Mouse (Mus musculus) cerebellum, adult 2 months (tissue): ENCODE results near the gene Ptges2. TPM values are rescaled to one million over a fixed set of nuclear protein-coding genes. Genes with fewer than 3 reads are reported as not detected.

Experiments used
- DNase-seq, 2 experiments: peaks; one replicate each; pipeline ENCODE4 v3.0.0; 2021
- H3K27ac ChIP-seq: fragments of 200-500 bp; 2 replicates; pipeline ENCODE4 v1.5.1; 2012; ENCODE audit warnings: low read length, control low read depth, inconsistent platforms; ENCODE audit not compliant: insufficient read depth
- H3K27me3 ChIP-seq: fragments of 200-500 bp; 2 replicates; pipeline ENCODE4 v1.6.1; 2012; ENCODE audit warnings: inconsistent platforms, mild to moderate bottlenecking, low read length, moderate library complexity; ENCODE audit not compliant: control insufficient read depth, insufficient read depth
- H3K4me1 ChIP-seq: fragments of 200-500 bp; 2 replicates; pipeline ENCODE4 v1.6.1; 2011; ENCODE audit warnings: low read length; ENCODE audit not compliant: control insufficient read depth, insufficient read depth
- H3K4me3 ChIP-seq: fragments of 200-500 bp; replicated peaks from 2 replicates; pipeline ENCODE3; 2011; ENCODE audit warnings: mild to moderate bottlenecking, low read depth, low read length, control low read depth; ENCODE audit not compliant: insufficient read depth
- CTCF ChIP-seq: fragments of 200-500 bp; IDR thresholded peaks from 2 replicates; pipeline ENCODE4 v1.5.1; 2011; ENCODE audit warnings: low read depth, mild to moderate bottlenecking, control low read depth, low read length, moderate library complexity, borderline replicate concordance; ENCODE audit not compliant: insufficient read depth
- POLR2A ChIP-seq: fragments of 200-500 bp; IDR thresholded peaks from 2 replicates; pipeline ENCODE4 v1.6.1; 2011; ENCODE audit warnings: low read length, control low read depth, borderline replicate concordance; ENCODE audit not compliant: insufficient read depth
- WGBS: fragments of 180-500 bp; shearing (Covaris S2); methylation state at CpG from one replicate; pipeline ENCODE4 v1.1.7; 2018; 5-methylcytosine and 5-hydroxymethylcytosine counted together
- polyA plus RNA-seq: library from polyadenylated mRNA; depleted of rRNA; stranded (reverse); fragments of >200 nt; gene quantifications from 2 replicates; pipeline ENCODE4 v1.2.3, GENCODE M21; 2012

Ptges2 gene
- polyA plus RNA-seq, 1 experiment = 60.9 TPM

DNA sequence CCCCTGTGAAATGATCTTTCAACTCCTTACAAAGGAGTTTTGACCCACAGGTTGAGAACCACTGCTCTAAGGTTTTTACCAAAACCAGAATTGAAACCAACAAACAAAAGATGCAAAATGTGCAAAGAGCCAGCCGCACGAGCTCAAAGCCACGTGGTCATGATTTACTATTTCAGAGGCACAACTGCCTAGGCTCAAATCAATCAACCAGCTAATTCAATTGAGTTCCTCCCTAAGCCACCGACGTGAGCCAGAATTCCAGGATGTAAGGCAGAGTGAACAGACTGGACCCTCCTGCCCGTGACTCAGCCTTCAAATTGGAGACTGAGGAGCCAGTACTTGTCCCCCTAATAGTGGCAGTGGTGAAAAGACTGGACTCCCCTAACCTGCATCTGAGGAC lies 43.5 kb downstream of the Ptges2 start:
- Histone ChIP-seq H3K27ac (no peak overlapping the region), H3K27me3 (no peaks in the 10 kb centered on the region), H3K4me1 (peaks cover 4% of the 10 kb centered on the region), H3K4me3 (no peak overlapping the region)
- 51% methylated on average over 6 of the region's 6 CpGs for WGBS
- no peak for DNase-seq
- no peak for TF ChIP-seq POLR2A
- TF ChIP-seq CTCF = no peak

DNA sequence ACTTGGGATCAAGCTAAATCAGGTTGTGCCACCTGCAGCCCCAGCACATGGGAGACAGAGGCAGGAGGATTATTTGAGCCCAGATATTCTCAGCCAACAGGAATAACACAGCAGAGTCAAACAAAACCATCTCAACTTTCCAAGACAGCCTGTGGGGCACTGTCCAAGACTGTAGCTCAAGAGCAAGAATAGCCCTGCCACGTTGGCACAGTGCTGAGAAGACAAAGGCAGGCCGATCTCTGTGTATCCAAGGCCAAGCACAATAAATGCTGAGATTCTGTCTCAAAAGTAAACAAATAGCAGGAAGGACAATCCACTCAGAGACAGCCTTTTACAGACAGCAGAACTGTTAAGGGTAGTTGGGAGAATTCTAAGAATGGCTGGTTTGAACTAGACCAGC lies 44.5 kb downstream of the Ptges2 start:
- WGBS = 30% methylated on average over 2 of the region's 2 CpGs
- Histone ChIP-seq H3K4me3 (no peak overlapping the region), H3K4me1 (peaks cover 4% of the 10 kb centered on the region), H3K27me3 (no peaks in the 10 kb centered on the region), H3K27ac (no peak overlapping the region)
- DNase-seq = no peak
- TF ChIP-seq POLR2A (no peak), CTCF (no peak)

GRCm38 (mm10) chr2:32440632-32441031 lies 44.9 kb downstream of the Ptges2 start:
- Histone ChIP-seq H3K27me3 (no peaks in the 10 kb centered on the region), H3K27ac (no peak overlapping the region), H3K4me3 (no peak overlapping the region), H3K4me1 (peaks cover 4% of the 10 kb centered on the region)
- WGBS = 39% methylated on average over 1 of the region's 1 CpGs
- TF ChIP-seq POLR2A (no peak), CTCF (no peak)
- no peak for DNase-seq

DNA sequence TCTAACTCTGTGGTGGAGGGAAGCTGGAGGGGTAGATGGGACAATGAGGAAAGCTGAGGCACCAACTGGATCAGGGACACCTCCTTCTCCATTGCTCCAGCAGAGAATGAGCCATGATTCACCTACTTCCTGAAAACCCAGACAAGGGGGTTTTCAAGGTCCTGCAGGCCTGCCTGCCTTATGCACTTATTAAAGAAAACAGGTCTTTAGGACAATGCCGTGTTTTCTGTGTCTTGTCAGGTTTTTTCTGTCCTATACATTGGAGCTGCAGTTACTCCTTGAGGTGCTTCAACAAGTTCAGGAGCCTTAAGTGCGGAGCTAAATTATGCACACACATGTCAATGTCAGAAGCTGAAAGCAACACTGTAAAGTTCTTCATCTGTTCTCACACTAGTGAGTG lies 45.9 kb downstream of the Ptges2 start:
- DNase-seq = no peak
- no peak overlapping the region for H3K4me3 ChIP-seq
- H3K4me1 ChIP-seq = peaks cover 4% of the 10 kb centered on the region
- no peak overlapping the region for H3K27ac ChIP-seq
- no peaks in the 10 kb centered on the region for H3K27me3 ChIP-seq
- 97% methylated on average over 2 of the region's 2 CpGs for WGBS
- TF ChIP-seq POLR2A = no peak
- TF ChIP-seq CTCF = no peak

- whole genome bisulfite sequencing = 89% methylated on average over 1 of the region's 1 CpGs
- H3K4me3 ChIP-seq = no peak overlapping the region
- H3K4me1 ChIP-seq = peaks cover 4% of the 10 kb centered on the region; the same call in 1 of the 2 replicates
- no peaks in the 10 kb centered on the region for H3K27me3 ChIP-seq
- no peak for TF ChIP-seq CTCF
- TF ChIP-seq POLR2A = no peak
- DNase-seq = no peak
- H3K27ac ChIP-seq = no peak overlapping the region
These were observed 49.8 kb downstream of the Ptges2 start for GRCm38 (mm10) chr2:32445535-32445934.

DNA sequence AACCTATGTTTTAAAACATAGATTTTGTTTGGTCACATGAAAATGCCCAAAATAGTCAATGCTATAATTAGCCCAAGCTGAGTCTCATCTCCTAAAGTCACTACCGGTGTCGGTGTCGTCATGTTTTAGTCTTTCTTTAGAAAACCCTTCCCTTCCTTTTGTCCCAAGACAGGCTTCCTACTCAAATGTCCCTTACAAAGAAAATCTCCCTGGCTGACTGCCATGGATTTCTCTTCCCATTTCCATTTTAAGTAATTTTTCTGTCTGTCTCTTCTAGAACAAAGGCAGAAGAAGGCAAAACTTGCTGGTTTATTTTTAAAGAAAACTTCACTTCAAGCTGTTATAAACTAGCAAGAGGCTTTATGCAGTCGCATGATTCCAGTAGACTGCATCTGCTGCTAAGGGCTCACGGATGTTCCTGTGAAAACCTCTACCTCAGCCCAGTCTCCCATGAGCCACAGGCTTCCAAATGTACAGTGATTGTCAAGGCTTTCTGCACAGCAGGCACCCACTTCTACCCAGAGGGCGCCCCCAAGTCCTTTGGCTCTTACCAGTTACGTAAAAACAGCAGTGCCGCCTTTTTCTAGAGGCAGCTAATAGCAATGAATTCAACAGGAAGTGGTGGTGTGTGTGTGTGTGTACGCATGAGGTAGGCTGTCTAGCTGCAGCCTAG lies 51.7 kb downstream of the Ptges2 start:
- no peak for TF ChIP-seq CTCF
- TF ChIP-seq POLR2A = no peak
- DNase-seq = no peak
- no peak overlapping the region; the same call in 1 of the 2 replicates for H3K27ac ChIP-seq
- peaks cover 5% of the 10 kb centered on the region; the same call in 1 of the 2 replicates for H3K4me1 ChIP-seq
- no peaks in the 10 kb centered on the region for H3K27me3 ChIP-seq
- WGBS = 56% methylated on average over 9 of the region's 9 CpGs
- no peak overlapping the region for H3K4me3 ChIP-seq

DNA sequence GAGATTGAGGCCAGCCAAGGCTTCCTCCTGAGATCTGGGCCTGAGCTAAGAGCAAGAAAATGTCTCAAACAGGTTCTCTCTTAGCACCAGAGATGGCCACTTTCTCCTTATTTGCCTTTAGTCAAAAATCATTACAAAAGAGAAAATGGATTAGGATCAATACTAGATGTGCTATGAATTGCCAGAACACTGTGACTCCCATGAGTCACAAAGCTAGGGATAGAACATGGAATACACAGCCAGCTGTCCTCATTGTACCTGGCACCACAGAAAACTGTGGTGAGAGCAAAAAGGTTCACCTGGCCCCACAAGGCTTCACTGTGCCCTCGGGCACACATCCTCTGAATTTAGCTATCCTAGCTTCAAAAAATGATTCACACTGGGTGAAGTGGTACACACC lies 52.8 kb downstream of the Ptges2 start:
- Histone ChIP-seq H3K27ac (no peak overlapping the region), H3K4me1 (peaks cover 10% of the 10 kb centered on the region; the same call in 1 of the 2 replicates), H3K4me3 (no peak overlapping the region), H3K27me3 (no peaks in the 10 kb centered on the region)
- no peak for TF ChIP-seq POLR2A
- no peak for TF ChIP-seq CTCF
- 33% methylated on average over 1 of the region's 1 CpGs for WGBS
- no peak for DNase-seq

GRCm38 (mm10) chr2:32449761-32450754 lies 54.4 kb downstream of the Ptges2 start, which contains the start of gene Naif1:
Gene Naif1, plus strand, starts transcription at chr2:32450457.
- Histone ChIP-seq H3K27me3 (no peaks in the 10 kb centered on the region), H3K27ac (no peak within 1 kb of the TSS; the same call in 1 of the 2 replicates), H3K4me1 (peaks cover 10% of the 10 kb centered on the region; the same call in 1 of the 2 replicates), H3K4me3 (peak within 1 kb of the TSS; percentile 69)
- WGBS = 73% methylated on average over 15 of the region's 15 CpGs
- no peak for DNase-seq
- TF ChIP-seq CTCF (no peak), POLR2A (no peak)
